ENCODE assay signal across 9 mouse cellular contexts in genomic region chr3:88521803-88522331, GRCm38 (mm10). TPM values are rescaled to one million over a fixed set of nuclear protein-coding genes. Genes with fewer than 3 reads are reported as not detected.
A peak's percentile ranks its signal among the peaks of the same experiment; 100 is the strongest.
DNase-seq lines count a peak whose midpoint lies in the region; ATAC-seq and TF ChIP-seq lines count a peak whose summit lies in the region.
"Had no signal": no experiment of that assay in that cellular context is flagged by ENCODE, and none has a peak within 500 bp of the region (broad histone marks: within the 10 kb centered on the region; RNA-seq: fewer than 3 reads in every experiment).

No protein-coding gene starts in this region.

- TF ChIP-seq EP300 in heart, adult 2 months (IDR thresholded peaks at IDR 0.05; ENCODE audit: insufficient read depth, low read depth, low read length) = peak; percentile 87; the same call in 1 of the 2 replicates

- H3K27ac ChIP-seq in ES-E14 (ENCODE audit: insufficient read depth, low read depth, low read length, poor library complexity, severe bottlenecking) = no peak overlapping the region
- H3K27ac ChIP-seq in heart, adult 2 months = no peak overlapping the region
- no peak overlapping the region for H3K27ac ChIP-seq in lung, embryonic 16.5 days (ENCODE audit: low read length)
- H3K27ac ChIP-seq: hindbrain, embryonic 15.5 days had no signal

- peaks cover 0 to 3% of the 10 kb centered on the region in 2 experiments; a peak in 1 of 4 replicates for H3K4me1 ChIP-seq in ES-E14 (ENCODE audit: control insufficient read depth in 2 of 2, insufficient read depth in 2 of 2, low read length in 2 of 2, poor library complexity in 1 of 2)
- no peaks in the 10 kb centered on the region; the same call in 1 of the 2 replicates for H3K4me1 ChIP-seq in heart, adult 2 months (ENCODE audit: control insufficient read depth, insufficient read depth, low read length)
- H3K4me1 ChIP-seq in lung, embryonic 16.5 days (replicated peaks; ENCODE audit: control insufficient read depth, insufficient read depth, low read length) = peaks cover 6% of the 10 kb centered on the region

- peak; percentile 89 to 94 for DNase-seq in B cell, adult 2 months
- no peak for DNase-seq in ES-E14 (ENCODE audit: low read depth, low spot score)
- DNase-seq in cerebellum, postnatal 25 days = peak; percentile 71 to 75
- peak; percentile 75 to 82 for DNase-seq in heart, adult 2 months
- peak; percentile 78 to 79 for DNase-seq in kidney, postnatal 4 days
- peak; percentile 65 for DNase-seq in right cerebral cortex, adult 18-20 months
- DNase-seq in yolk sac, embryonic 10.5 days (ENCODE audit: low spot score) = no peak

- no peak for TF ChIP-seq POLR2A in heart, adult 2 months (IDR thresholded peaks at IDR 0.05; ENCODE audit: insufficient read depth, low read depth, low read length)

- intact Hi-C loops in heart, adult 2 months (cut with DNase I) = loop anchor here (1.0 kb wide), 2 partner anchors 34 to 39 kb away; no protein-coding TSS in a partner anchor

- peak; percentile 29 for ATAC-seq in lung, embryonic 16.5 days (ENCODE audit: low read depth)

- H3K9me3 ChIP-seq in ES-E14 (ENCODE audit: control insufficient read depth, insufficient read depth, low read depth, low read length) = no peaks in the 10 kb centered on the region
- no peaks in the 10 kb centered on the region for H3K9me3 ChIP-seq in lung, embryonic 16.5 days (ENCODE audit: control insufficient read depth, low read length)
- H3K9me3 ChIP-seq: hindbrain, embryonic 15.5 days had no signal

- H3K4me3 ChIP-seq in ES-E14 (ENCODE audit: insufficient read depth in 1 of 2, low read depth in 1 of 2, low read length in 2 of 2, poor library complexity in 1 of 2, severe bottlenecking in 1 of 2) = no peak overlapping the region
- no peak overlapping the region for H3K4me3 ChIP-seq in heart, adult 2 months
- no peak overlapping the region for H3K4me3 ChIP-seq in lung, embryonic 16.5 days (ENCODE audit: low read length)
- H3K4me3 ChIP-seq: hindbrain, embryonic 15.5 days had no signal

- H3K9ac ChIP-seq in ES-E14 (ENCODE audit: insufficient read depth, low read depth, low read length, poor library complexity, severe bottlenecking) = no peak overlapping the region; the same call in 1 of the 2 replicates
- no peak overlapping the region for H3K9ac ChIP-seq in heart, adult 2 months (ENCODE audit: low read depth, low read length)
- H3K9ac ChIP-seq in lung, embryonic 16.5 days (ENCODE audit: low read length) = no peak overlapping the region
- H3K9ac ChIP-seq: hindbrain, embryonic 15.5 days had no signal

- H3K4me2 ChIP-seq in lung, embryonic 16.5 days (ENCODE audit: low read depth, low read length) = no peak overlapping the region
- H3K4me2 ChIP-seq: hindbrain, embryonic 15.5 days had no signal

- WGBS in heart, adult 2 months = 14% methylated on average over 9 of the region's 9 CpGs
- WGBS in lung, embryonic 16.5 days = 21% methylated on average over 9 of the region's 9 CpGs

- H3K27me3 ChIP-seq in heart, adult 2 months (ENCODE audit: control insufficient read depth, insufficient read depth, low read length) = no peaks in the 10 kb centered on the region
- H3K27me3 ChIP-seq in lung, embryonic 16.5 days (ENCODE audit: control insufficient read depth, insufficient read depth, low read depth, low read length) = no peaks in the 10 kb centered on the region
- H3K27me3 ChIP-seq: hindbrain, embryonic 15.5 days had no signal

- in situ Hi-C loops in ES-E14 (cut with MboI; ENCODE audit: low sequenced_read_pairs in 2 of 2, unreplicated experiment in 2 of 2) = loop anchor here in 1 of 2 experiments (5.0 kb wide), 1 partner anchor 35 kb away; no protein-coding TSS in a partner anchor

- H3K36me3 ChIP-seq in ES-E14 (ENCODE audit: control insufficient read depth, insufficient read depth, low read length, poor library complexity, severe bottlenecking) = peaks cover 16% of the 10 kb centered on the region
- no peaks in the 10 kb centered on the region for H3K36me3 ChIP-seq in heart, adult 2 months (ENCODE audit: control insufficient read depth, insufficient read depth, low read length)
- H3K36me3 ChIP-seq in lung, embryonic 16.5 days (ENCODE audit: control insufficient read depth, insufficient read depth, low read length) = 0 out of 2 replicates have a peak, but pooled peaks cover 2% of the 10 kb centered on the region
- H3K36me3 ChIP-seq: hindbrain, embryonic 15.5 days had no signal

- no peaks in the 10 kb centered on the region for H3K79me2 ChIP-seq in heart, adult 2 months (replicated peaks; ENCODE audit: control insufficient read depth, insufficient read depth, low read length)

- peak; percentile 97 for TF ChIP-seq CTCF in heart, adult 2 months (IDR thresholded peaks at IDR 0.05)

TF ChIP-seq in ES-E14, 5 proteins besides CTCF, POLR2A, EP300 and RAD21:
- no peak for TF ChIP-seq HCFC1 (IDR thresholded peaks at IDR 0.05; ENCODE audit: borderline replicate concordance, insufficient read depth, low read length)
- TF ChIP-seq MAFK (IDR thresholded peaks at IDR 0.05; ENCODE audit: insufficient read depth, low read depth, low read length) = no peak
- no peak for TF ChIP-seq CHD2 (IDR thresholded peaks at IDR 0.05; ENCODE audit: low read depth, low read length)
- TF ChIP-seq ZC3H11A (IDR thresholded peaks at IDR 0.05; ENCODE audit: borderline replicate concordance, low read depth, low read length) = peak; percentile 96

RNA-seq across cellular contexts. Expression of gene Mex3a, which starts 10.3 kb away (rescaled TPM):
- 24.9 and 29.8 TPM in 2 replicates for total RNA-seq in ES-E14 (2012; rRNA removed)
- under 1 TPM; 0.42 to 0.45 TPM for total RNA-seq in heart, adult 2 months (2021)
- polyA plus RNA-seq in heart, adult 2 months (2012; rRNA removed) = 0.27 and 0.59 TPM in 2 replicates
- polyA plus RNA-seq in lung, embryonic 16.5 days (2015; fragmentation: Nextera tagmentation; extraction: Ambion mirVana) = 13.1 and 13.5 TPM in 2 replicates

RNA-seq across cellular contexts. Expression of gene Lmna, which starts 12.1 kb away (rescaled TPM):
- total RNA-seq in ES-E14 (2012; rRNA removed) = 80.1 and 121 TPM in 2 replicates
- total RNA-seq in heart, adult 2 months (2021) = 100 to 1,000 TPM; 117 to 138 TPM
- polyA plus RNA-seq in heart, adult 2 months (2012; rRNA removed) = 67.3 and 85.2 TPM in 2 replicates
- 148 and 150 TPM in 2 replicates for polyA plus RNA-seq in lung, embryonic 16.5 days (2015; fragmentation: Nextera tagmentation; extraction: Ambion mirVana)

RNA-seq across cellular contexts. Expression of gene Rab25, which starts 26.2 kb away (rescaled TPM):
- 2.1 and 4.0 TPM in 2 replicates for total RNA-seq in ES-E14 (2012; rRNA removed)
- not detected for total RNA-seq in heart, adult 2 months (2021)
- 2.2 TPM in 1 of 2 replicates, not detected in the other for polyA plus RNA-seq in heart, adult 2 months (2012; rRNA removed)
- polyA plus RNA-seq in lung, embryonic 16.5 days (2015; fragmentation: Nextera tagmentation; extraction: Ambion mirVana) = 48.0 and 61.2 TPM in 2 replicates

RNA-seq across cellular contexts. Expression of gene Lamtor2, which starts 31.0 kb away (rescaled TPM):
- 108 and 112 TPM in 2 replicates for total RNA-seq in ES-E14 (2012; rRNA removed)
- 100 to 1,000 TPM in 1 of 2 experiments, 10 to 100 TPM in 1; 94.3 to 104 TPM for total RNA-seq in heart, adult 2 months (2021)
- polyA plus RNA-seq in heart, adult 2 months (2012; rRNA removed) = 118 TPM in 2 replicates
- 169 and 183 TPM in 2 replicates for polyA plus RNA-seq in lung, embryonic 16.5 days (2015; fragmentation: Nextera tagmentation; extraction: Ambion mirVana)

RNA-seq across cellular contexts. Expression of gene Ubqln4, which starts 31.7 kb away (rescaled TPM):
- 103 and 135 TPM in 2 replicates for total RNA-seq in ES-E14 (2012; rRNA removed)
- 10 to 100 TPM; 70.1 to 76.5 TPM for total RNA-seq in heart, adult 2 months (2021)
- 69.3 and 86.7 TPM in 2 replicates for polyA plus RNA-seq in heart, adult 2 months (2012; rRNA removed)
- polyA plus RNA-seq in lung, embryonic 16.5 days (2015; fragmentation: Nextera tagmentation; extraction: Ambion mirVana) = 39.3 and 41.8 TPM in 2 replicates

Comparison
In these comparisons a context has a peak if more than half of its experiments do, and no peak if none do; other contexts are left out.
1. DNase-seq: peak in B cell, adult 2 months (2 of 2), cerebellum, postnatal 25 days (2 of 2), heart, adult 2 months (2 of 2), kidney, postnatal 4 days (2 of 2) and right cerebral cortex, adult 18-20 months (single experiment); none in ES-E14 (single experiment) and yolk sac, embryonic 10.5 days (single experiment).
2. RNA of gene Mex3a, which starts 10.3 kb away (total RNA-seq): 24.9 to 29.8 TPM in ES-E14; 0.42 to 0.45 TPM in heart, adult 2 months; every median in the first group is over 10 times any median in the second.